Mouse (Mus musculus): ENCODE data around the gene Slc16a10. TPM values are rescaled to one million over a fixed set of nuclear protein-coding genes. Genes with fewer than 3 reads are reported as not detected.
A peak's percentile ranks its signal among the peaks of the same experiment; 100 is the strongest.

The Slc16a10 gene
- polyA plus RNA-seq, 1 experiment from 2014 or later: 6.3 TPM

GRCm38 (mm10) chr10:40169088-40169487 lies 27.0 kb upstream of the Slc16a10 start:
- Histone ChIP-seq H3K36me3 (replicated peaks) (no peaks in the 10 kb centered on the region), H3K4me1 (peaks cover 6% of the 10 kb centered on the region; the same call in 1 of the 2 replicates), H3K9me3 (no peaks in the 10 kb centered on the region), H3K27me3 (ENCODE audit: poor library complexity, severe bottlenecking) (no peaks in the 10 kb centered on the region), H3K27ac (no peak overlapping the region), H3K4me3 (no peak overlapping the region)
- WGBS: 89% methylated on average over 7 of the region's 7 CpGs
- no peak for DNase-seq (ENCODE audit: extremely low spot score, low spot score)

- WGBS: 88% methylated on average over 27 of the region's 27 CpGs
- H3K4me1 ChIP-seq: no peaks in the 10 kb centered on the region
- no peaks in the 10 kb centered on the region for H3K9me3 ChIP-seq
- no peak overlapping the region for H3K4me3 ChIP-seq
- no peak for DNase-seq (ENCODE audit: extremely low spot score, low spot score)
- H3K27me3 ChIP-seq (ENCODE audit: poor library complexity, severe bottlenecking): no peaks in the 10 kb centered on the region
- H3K36me3 ChIP-seq (replicated peaks): no peaks in the 10 kb centered on the region
- no peak overlapping the region for H3K27ac ChIP-seq
Observed at GRCm38 (mm10) chr10:40164421-40165386, 22.6 kb upstream of the Slc16a10 start.

GRCm38 (mm10) chr10:40163914-40164313 lies 21.9 kb upstream of the Slc16a10 start:
- H3K27me3 ChIP-seq (ENCODE audit: poor library complexity, severe bottlenecking): no peaks in the 10 kb centered on the region
- no peak overlapping the region for H3K27ac ChIP-seq
- H3K36me3 ChIP-seq (replicated peaks): no peaks in the 10 kb centered on the region
- no peaks in the 10 kb centered on the region for H3K9me3 ChIP-seq
- no peak overlapping the region for H3K4me3 ChIP-seq
- H3K4me1 ChIP-seq: no peaks in the 10 kb centered on the region
- DNase-seq (ENCODE audit: extremely low spot score, low spot score): no peak
- WGBS: 95% methylated on average over 13 of the region's 13 CpGs

GRCm38 (mm10) chr10:40163338-40163737 lies 21.3 kb upstream of the Slc16a10 start:
- H3K9me3 ChIP-seq: no peaks in the 10 kb centered on the region
- H3K27ac ChIP-seq: no peak overlapping the region
- no peak overlapping the region for H3K4me3 ChIP-seq
- no peaks in the 10 kb centered on the region for H3K4me1 ChIP-seq
- no peaks in the 10 kb centered on the region for H3K27me3 ChIP-seq (ENCODE audit: poor library complexity, severe bottlenecking)
- no peak for DNase-seq (ENCODE audit: extremely low spot score, low spot score)
- 90% methylated on average over 8 of the region's 8 CpGs for WGBS
- H3K36me3 ChIP-seq (replicated peaks): no peaks in the 10 kb centered on the region

- H3K36me3 ChIP-seq (replicated peaks): no peaks in the 10 kb centered on the region
- no peak overlapping the region for H3K4me3 ChIP-seq
- H3K27me3 ChIP-seq (ENCODE audit: poor library complexity, severe bottlenecking): no peaks in the 10 kb centered on the region
- 90% methylated on average over 5 of the region's 5 CpGs for WGBS
- H3K9me3 ChIP-seq: no peaks in the 10 kb centered on the region
- H3K4me1 ChIP-seq: no peaks in the 10 kb centered on the region
- H3K27ac ChIP-seq: no peak overlapping the region
- DNase-seq (ENCODE audit: extremely low spot score, low spot score): no peak
Observed at GRCm38 (mm10) chr10:40161701-40162255, 19.7 kb upstream of the Slc16a10 start.

GRCm38 (mm10) chr10:40161236-40161635 lies 19.2 kb upstream of the Slc16a10 start:
- 94% methylated on average over 2 of the region's 2 CpGs for WGBS
- no peaks in the 10 kb centered on the region for H3K4me1 ChIP-seq
- H3K27me3 ChIP-seq (ENCODE audit: poor library complexity, severe bottlenecking): no peaks in the 10 kb centered on the region
- no peak for DNase-seq (ENCODE audit: extremely low spot score, low spot score)
- no peaks in the 10 kb centered on the region for H3K9me3 ChIP-seq
- no peaks in the 10 kb centered on the region for H3K36me3 ChIP-seq (replicated peaks)
- no peak overlapping the region for H3K27ac ChIP-seq
- H3K4me3 ChIP-seq: no peak overlapping the region

- no peaks in the 10 kb centered on the region for H3K36me3 ChIP-seq (replicated peaks)
- peaks cover 13% of the 10 kb centered on the region for H3K4me1 ChIP-seq
- H3K4me3 ChIP-seq: no peak overlapping the region
- no peaks in the 10 kb centered on the region for H3K27me3 ChIP-seq (ENCODE audit: poor library complexity, severe bottlenecking)
- WGBS: 79% methylated on average over 4 of the region's 4 CpGs
- no peak overlapping the region for H3K27ac ChIP-seq
- no peaks in the 10 kb centered on the region for H3K9me3 ChIP-seq
- DNase-seq (ENCODE audit: extremely low spot score, low spot score): no peak
Observed at GRCm38 (mm10) chr10:40152550-40152857, 10.4 kb upstream of the Slc16a10 start.

GRCm38 (mm10) chr10:40151852-40152549 lies 9.9 kb upstream of the Slc16a10 start:
- Histone ChIP-seq H3K27ac (peak overlapping the region; percentile 53), H3K4me1 (peaks cover 13% of the 10 kb centered on the region), H3K9me3 (no peaks in the 10 kb centered on the region), H3K27me3 (ENCODE audit: poor library complexity, severe bottlenecking) (no peaks in the 10 kb centered on the region), H3K4me3 (no peak overlapping the region), H3K36me3 (replicated peaks) (no peaks in the 10 kb centered on the region)
- WGBS: 74% methylated on average over 8 of the region's 8 CpGs
- no peak for DNase-seq (ENCODE audit: extremely low spot score, low spot score)

GRCm38 (mm10) chr10:40149584-40150145 lies 7.6 kb upstream of the Slc16a10 start:
- Histone ChIP-seq H3K27me3 (ENCODE audit: poor library complexity, severe bottlenecking) (no peaks in the 10 kb centered on the region), H3K4me3 (no peak overlapping the region), H3K27ac (no peak overlapping the region), H3K9me3 (no peaks in the 10 kb centered on the region), H3K36me3 (replicated peaks) (no peaks in the 10 kb centered on the region), H3K4me1 (peaks cover 13% of the 10 kb centered on the region)
- DNase-seq (ENCODE audit: extremely low spot score, low spot score): no peak
- WGBS: 92% methylated on average over 5 of the region's 5 CpGs

- Histone ChIP-seq H3K4me1 (peaks cover 13% of the 10 kb centered on the region), H3K27ac (no peak overlapping the region), H3K36me3 (replicated peaks) (no peaks in the 10 kb centered on the region), H3K9me3 (no peaks in the 10 kb centered on the region), H3K4me3 (no peak overlapping the region), H3K27me3 (ENCODE audit: poor library complexity, severe bottlenecking) (peaks cover 11% of the 10 kb centered on the region; the same call in 1 of the 2 replicates)
- WGBS: 89% methylated on average over 8 of the region's 8 CpGs
- DNase-seq (ENCODE audit: extremely low spot score, low spot score): no peak
Observed at GRCm38 (mm10) chr10:40147325-40148059, 5.4 kb upstream of the Slc16a10 start.

- H3K4me1 ChIP-seq: peaks cover 16% of the 10 kb centered on the region
- no peaks in the 10 kb centered on the region for H3K36me3 ChIP-seq (replicated peaks)
- peaks cover 13% of the 10 kb centered on the region for H3K27me3 ChIP-seq (ENCODE audit: poor library complexity, severe bottlenecking)
- no peak overlapping the region for H3K27ac ChIP-seq
- WGBS: 92% methylated on average over 3 of the region's 3 CpGs
- no peaks in the 10 kb centered on the region for H3K9me3 ChIP-seq
- no peak for DNase-seq (ENCODE audit: extremely low spot score, low spot score)
- H3K4me3 ChIP-seq: no peak overlapping the region
Observed at GRCm38 (mm10) chr10:40146451-40146850, 4.4 kb upstream of the Slc16a10 start.

- H3K9me3 ChIP-seq: no peaks in the 10 kb centered on the region
- WGBS: 88% methylated on average over 1 of the region's 1 CpGs
- H3K36me3 ChIP-seq (replicated peaks): no peaks in the 10 kb centered on the region
- H3K27me3 ChIP-seq (ENCODE audit: poor library complexity, severe bottlenecking): peaks cover 30% of the 10 kb centered on the region
- H3K4me3 ChIP-seq: no peak overlapping the region
- H3K4me1 ChIP-seq: peaks cover 14% of the 10 kb centered on the region
- no peak overlapping the region for H3K27ac ChIP-seq
- no peak for DNase-seq (ENCODE audit: extremely low spot score, low spot score)
Observed at GRCm38 (mm10) chr10:40144815-40145214, 2.8 kb upstream of the Slc16a10 start.
